Mouse (Mus musculus) heart, embryonic 12.5 days (tissue): ENCODE data around the gene Furin. TPM values are rescaled to one million over a fixed set of nuclear protein-coding genes. Genes with fewer than 3 reads are reported as not detected.
A peak's percentile ranks its signal among the peaks of the same experiment; 100 is the strongest.

ENCODE experiments used
- ATAC-seq: fragments of 200-750 bp; cut with Nextera tagmentation; 2 replicates; pipeline ENCODE4 v1.8.0; 2017; ENCODE audit warnings: moderate TSS enrichment, moderate library complexity; ENCODE audit not compliant: insufficient number of reproducible peaks, low FRiP score
- H3K27ac ChIP-seq: fragments of 300-500 bp; sonication (generic); 2 replicates; pipeline ENCODE4 v1.5.1; 2016; ENCODE audit warnings: mild to moderate bottlenecking, moderate library complexity; ENCODE audit not compliant: poor library complexity, severe bottlenecking
- H3K27me3 ChIP-seq: fragments of 300-500 bp; sonication (generic); replicated peaks from 2 replicates; pipeline ENCODE4 v1.6.1; 2016; ENCODE audit warnings: mild to moderate bottlenecking, moderate library complexity
- H3K36me3 ChIP-seq: fragments of 300-500 bp; sonication (generic); 2 replicates; pipeline ENCODE4 v1.6.1; 2016; ENCODE audit warnings: mild to moderate bottlenecking, moderate library complexity
- H3K4me1 ChIP-seq: fragments of 300-500 bp; sonication (generic); replicated peaks from 2 replicates; pipeline ENCODE4 v1.6.1; 2016; ENCODE audit warnings: mild to moderate bottlenecking
- H3K4me2 ChIP-seq: fragments of 300-500 bp; sonication (generic); 2 replicates; pipeline ENCODE4 v1.6.1; 2016; ENCODE audit warnings: mild to moderate bottlenecking, moderate library complexity
- H3K4me3 ChIP-seq: fragments of 300-500 bp; sonication (generic); 2 replicates; pipeline ENCODE4 v1.5.1; 2016; ENCODE audit warnings: mild to moderate bottlenecking
- H3K9ac ChIP-seq: fragments of 300-500 bp; sonication (generic); 2 replicates; pipeline ENCODE4 v1.6.1; 2016; ENCODE audit warnings: mild to moderate bottlenecking, moderate library complexity
- H3K9me3 ChIP-seq: fragments of 300-500 bp; sonication (generic); replicated peaks from 2 replicates; pipeline ENCODE4 v1.6.1; 2016; ENCODE audit warnings: mild to moderate bottlenecking, moderate library complexity
- WGBS: fragments of 180-500 bp; shearing (Covaris S2); methylation state at CpG from one replicate; pipeline ENCODE4 v1.1.7; 2016; 5-methylcytosine and 5-hydroxymethylcytosine counted together
- polyA plus RNA-seq: library from polyadenylated mRNA; unstranded; fragments of >200 nt; fragmentation: Nextera tagmentation; extraction: Ambion mirVana; gene quantifications from 2 replicates; pipeline ENCODE4 v1.2.1, GENCODE M21; 2016

Gene Furin
- polyA plus RNA-seq, 1 experiment from 2014 or later = 24.5 TPM

DNA sequence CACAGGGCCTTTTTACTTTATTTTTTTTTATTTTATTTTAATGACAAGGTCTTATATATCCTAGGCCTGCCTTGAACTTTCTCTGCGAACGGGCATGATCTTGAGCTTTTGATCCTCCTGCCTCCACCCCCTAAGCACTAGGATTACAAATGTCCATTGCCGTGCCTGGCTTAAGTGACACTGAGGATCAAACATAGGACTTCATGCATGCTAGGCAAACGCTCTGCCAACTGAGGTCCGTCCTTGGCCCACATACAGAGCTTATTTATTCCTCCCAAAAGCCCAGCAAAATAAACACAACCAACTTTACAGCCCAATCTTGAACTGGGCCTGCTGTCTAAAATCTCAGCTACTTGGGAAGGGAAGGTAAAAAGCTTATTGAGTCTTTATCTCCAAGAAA lies 7.5 kb upstream of the Furin start:
- H3K27ac ChIP-seq = no peak overlapping the region
- ATAC-seq = no peak

GRCm38 (mm10) chr7:80412279-80412678 lies 7.0 kb upstream of the Furin start:
- H3K4me3 ChIP-seq = no peak overlapping the region
- H3K27ac ChIP-seq = no peak overlapping the region
- no peaks in the 10 kb centered on the region for H3K27me3 ChIP-seq
- H3K4me2 ChIP-seq = no peak overlapping the region
- no peak overlapping the region for H3K9ac ChIP-seq
- no peaks in the 10 kb centered on the region for H3K36me3 ChIP-seq
- WGBS = 86% methylated on average over 10 of the region's 10 CpGs
- peaks cover 13% of the 10 kb centered on the region; the same call in 1 of the 2 replicates for H3K4me1 ChIP-seq
- no peaks in the 10 kb centered on the region for H3K9me3 ChIP-seq
- no peak for ATAC-seq

More for the DNA sequence above, 7.5 kb upstream of the Furin start:
- Histone ChIP-seq H3K36me3 (no peaks in the 10 kb centered on the region), H3K4me3 (no peak overlapping the region), H3K4me1 (peaks cover 12% of the 10 kb centered on the region; the same call in 1 of the 2 replicates), H3K4me2 (no peak overlapping the region), H3K9ac (no peak overlapping the region), H3K9me3 (no peaks in the 10 kb centered on the region), H3K27me3 (no peaks in the 10 kb centered on the region)
- WGBS = 82% methylated on average over 5 of the region's 5 CpGs

GRCm38 (mm10) chr7:80410380-80410779 lies 5.1 kb upstream of the Furin start:
- ATAC-seq = no peak

DNA sequence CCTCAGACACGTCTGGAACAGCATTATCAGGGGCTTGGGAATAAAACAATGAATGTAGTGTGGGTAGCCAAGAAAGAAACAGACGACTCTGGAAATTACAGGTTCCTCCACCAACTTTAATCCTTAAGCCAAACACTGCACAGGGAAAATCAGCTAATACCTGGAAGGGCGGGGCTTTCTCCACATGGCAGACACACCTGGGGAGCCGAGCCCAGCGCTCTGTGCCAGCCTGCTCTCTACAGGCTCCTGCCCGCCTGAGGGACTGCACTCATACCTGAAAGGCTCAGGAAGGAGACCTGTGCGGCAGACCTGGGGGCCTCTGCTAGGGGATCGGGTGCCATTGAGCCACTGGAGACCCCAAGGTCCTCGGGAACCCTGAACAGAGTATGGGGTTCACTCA lies 2.5 kb upstream of the Furin start:
- Histone ChIP-seq H3K4me2 (no peak overlapping the region), H3K27ac (no peak overlapping the region), H3K36me3 (no peaks in the 10 kb centered on the region), H3K9ac (no peak overlapping the region), H3K4me1 (peaks cover 33% of the 10 kb centered on the region), H3K9me3 (no peaks in the 10 kb centered on the region), H3K4me3 (no peak overlapping the region), H3K27me3 (no peaks in the 10 kb centered on the region)
- WGBS = 70% methylated on average over 9 of the region's 9 CpGs
- ATAC-seq = no peak

More at GRCm38 (mm10) chr7:80410380-80410779, 5.1 kb upstream of the Furin start:
- WGBS = 79% methylated on average over 9 of the region's 9 CpGs
- Histone ChIP-seq H3K9me3 (no peaks in the 10 kb centered on the region), H3K4me3 (no peak overlapping the region), H3K27ac (no peak overlapping the region), H3K4me2 (no peak overlapping the region), H3K27me3 (no peaks in the 10 kb centered on the region), H3K4me1 (peaks cover 22% of the 10 kb centered on the region), H3K36me3 (no peaks in the 10 kb centered on the region), H3K9ac (no peak overlapping the region)

GRCm38 (mm10) chr7:80406186-80406585 lies 950 bp upstream of the Furin start:
- Histone ChIP-seq H3K27me3 (no peaks in the 10 kb centered on the region), H3K4me2 (no peak overlapping the region), H3K4me1 (peaks cover 34% of the 10 kb centered on the region), H3K9me3 (no peaks in the 10 kb centered on the region), H3K27ac (no peak overlapping the region), H3K36me3 (no peaks in the 10 kb centered on the region), H3K9ac (no peak overlapping the region), H3K4me3 (no peak overlapping the region)
- WGBS = 75% methylated on average over 3 of the region's 3 CpGs
- no peak for ATAC-seq

DNA sequence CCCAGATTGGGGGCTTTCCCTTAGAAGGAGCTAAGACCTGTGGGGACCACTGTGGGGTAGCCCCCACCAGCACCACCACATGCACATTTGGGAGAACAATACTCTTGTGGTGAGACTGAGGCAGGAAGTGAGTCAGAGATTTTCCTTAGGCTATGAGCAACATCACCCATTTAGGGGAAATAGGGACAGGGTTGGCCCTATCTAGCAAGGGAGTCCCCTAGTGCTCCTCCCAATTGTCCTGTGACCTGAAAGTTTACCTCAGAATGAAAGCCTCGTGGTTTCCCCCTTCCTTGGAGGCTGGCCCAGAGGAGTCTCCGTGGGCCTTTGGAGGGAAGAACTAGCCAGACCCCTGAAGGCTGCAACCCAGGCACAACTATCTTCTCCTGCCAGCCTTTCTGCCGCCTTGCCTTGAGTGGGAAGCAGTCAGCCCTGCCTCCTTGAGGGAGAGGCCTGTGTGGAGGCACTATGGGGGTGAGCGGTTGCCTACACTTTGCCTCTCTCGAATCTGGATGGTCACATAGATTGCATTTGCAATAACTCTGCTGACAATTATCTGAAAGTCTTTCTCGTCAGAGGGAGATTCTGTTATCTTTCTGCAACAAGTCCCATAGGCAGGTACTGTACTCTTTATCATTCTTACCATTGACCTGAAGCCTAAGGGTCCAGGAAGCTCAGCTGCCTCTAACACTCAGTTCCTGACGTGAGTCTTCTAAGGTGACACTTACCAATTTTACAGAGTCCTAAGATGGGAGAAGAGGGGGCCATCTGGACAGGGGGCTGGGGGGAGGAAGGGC lies 938 bp downstream of the Furin start:
- H3K4me2 ChIP-seq = no peak overlapping the region
- no peaks in the 10 kb centered on the region for H3K27me3 ChIP-seq
- H3K27ac ChIP-seq = peak overlapping the region; percentile 97; the same call in 1 of the 2 replicates
- H3K4me3 ChIP-seq = no peak overlapping the region
- 41% methylated on average over 7 of the region's 7 CpGs for WGBS
- H3K9me3 ChIP-seq = no peaks in the 10 kb centered on the region
- no peak overlapping the region for H3K9ac ChIP-seq
- no peaks in the 10 kb centered on the region for H3K36me3 ChIP-seq
- ATAC-seq = no peak
- H3K4me1 ChIP-seq = peaks cover 51% of the 10 kb centered on the region

DNA sequence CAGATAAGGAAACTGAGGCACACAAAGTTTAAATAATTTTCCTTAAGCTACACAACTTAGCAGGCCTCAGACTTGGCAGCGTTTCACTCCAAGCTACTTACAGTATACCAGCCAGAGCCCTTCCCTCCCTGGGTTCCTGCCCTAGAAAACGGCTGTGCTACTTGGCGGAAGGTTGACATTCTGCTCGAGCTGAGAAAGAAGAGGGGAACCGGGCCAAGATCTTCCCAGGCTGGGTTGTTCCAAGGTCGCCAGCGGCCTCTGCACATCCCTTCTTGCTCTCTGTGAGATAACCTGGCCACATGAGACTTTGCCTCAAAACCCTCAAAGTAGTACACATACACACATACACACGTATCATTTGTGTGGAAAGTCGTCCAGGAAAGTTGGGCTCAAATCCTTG lies 1.7 kb downstream of the Furin start:
- no peak overlapping the region for H3K9ac ChIP-seq
- peaks cover 59% of the 10 kb centered on the region for H3K4me1 ChIP-seq
- no peaks in the 10 kb centered on the region for H3K27me3 ChIP-seq
- no peaks in the 10 kb centered on the region for H3K9me3 ChIP-seq
- 36% methylated on average over 9 of the region's 9 CpGs for WGBS
- no peak overlapping the region for H3K4me3 ChIP-seq
- peaks cover 2% of the 10 kb centered on the region for H3K36me3 ChIP-seq
- ATAC-seq = no peak
- peak overlapping the region; percentile 97 for H3K27ac ChIP-seq
- peak overlapping the region; percentile 78 for H3K4me2 ChIP-seq

- no peaks in the 10 kb centered on the region for H3K9me3 ChIP-seq
- H3K27ac ChIP-seq = peak overlapping the region; percentile 97
- no peaks in the 10 kb centered on the region for H3K27me3 ChIP-seq
- H3K4me3 ChIP-seq = peak overlapping the region; percentile 86
- H3K4me2 ChIP-seq = peak overlapping the region; percentile 78
- peak overlapping the region; percentile 98 for H3K9ac ChIP-seq
- peak; percentile 83 for ATAC-seq
- peaks cover 61% of the 10 kb centered on the region for H3K4me1 ChIP-seq
- H3K36me3 ChIP-seq = peaks cover 9% of the 10 kb centered on the region
- 11% methylated on average over 91 of the region's 92 CpGs for whole genome bisulfite sequencing
Observed at GRCm38 (mm10) chr7:80402651-80403321, 2.5 kb downstream of the Furin start.

GRCm38 (mm10) chr7:80401860-80402641 lies 3.2 kb downstream of the Furin start:
- peak; percentile 52 for ATAC-seq
- Histone ChIP-seq H3K9me3 (no peaks in the 10 kb centered on the region), H3K9ac (peak overlapping the region; percentile 98), H3K4me1 (peaks cover 59% of the 10 kb centered on the region), H3K27ac (peak overlapping the region; percentile 97), H3K4me2 (peak overlapping the region; percentile 78), H3K4me3 (peak overlapping the region; percentile 86), H3K27me3 (no peaks in the 10 kb centered on the region), H3K36me3 (peaks cover 17% of the 10 kb centered on the region)
- 4% methylated on average over 100 of the region's 102 CpGs for WGBS

- peaks cover 24% of the 10 kb centered on the region for H3K36me3 ChIP-seq
- ATAC-seq = no peak
- H3K4me1 ChIP-seq = peaks cover 54% of the 10 kb centered on the region
- H3K27me3 ChIP-seq = no peaks in the 10 kb centered on the region
- H3K9ac ChIP-seq = peak overlapping the region; percentile 98
- 17% methylated on average over 5 of the region's 5 CpGs for whole genome bisulfite sequencing
- H3K9me3 ChIP-seq = no peaks in the 10 kb centered on the region
- peak overlapping the region; percentile 97 for H3K27ac ChIP-seq
- peak overlapping the region; percentile 86 for H3K4me3 ChIP-seq
- peak overlapping the region; percentile 78 for H3K4me2 ChIP-seq
Observed at GRCm38 (mm10) chr7:80401041-80401859, 4.0 kb downstream of the Furin start.
